ENCODE assay signal across 9 mouse cellular contexts in genomic region chr3:37302685-37303084, GRCm38 (mm10). TPM values are rescaled to one million over a fixed set of nuclear protein-coding genes. Genes with fewer than 3 reads are reported as not detected.
A peak's percentile ranks its signal among the peaks of the same experiment; 100 is the strongest.
DNase-seq lines count a peak whose midpoint lies in the region; ATAC-seq and TF ChIP-seq lines count a peak whose summit lies in the region.
"Had no signal": no experiment of that assay in that cellular context is flagged by ENCODE, and none has a peak within 500 bp of the region (broad histone marks: within the 10 kb centered on the region; RNA-seq: fewer than 3 reads in every experiment).

No protein-coding gene starts in this region.

- no peak overlapping the region for H3K4me2 ChIP-seq in heart, embryonic 12.5 days
- H3K4me2 ChIP-seq: liver, embryonic 15.5 days had no signal

- no peak overlapping the region for H3K9ac ChIP-seq in heart, embryonic 12.5 days
- H3K9ac ChIP-seq: liver, embryonic 15.5 days had no signal

- WGBS in heart, embryonic 12.5 days: 31% methylated on average over 12 of the region's 12 CpGs

- no peaks in the 10 kb centered on the region for H3K27me3 ChIP-seq in heart, embryonic 12.5 days (replicated peaks)
- H3K27me3 ChIP-seq in G1E (ENCODE audit: insufficient read depth, low read length): no peaks in the 10 kb centered on the region
- H3K27me3 ChIP-seq: liver, embryonic 15.5 days had no signal

- 0 out of 2 replicates have a peak, but pooled peaks cover 4% of the 10 kb centered on the region for H3K9me3 ChIP-seq in heart, embryonic 12.5 days (replicated peaks)
- H3K9me3 ChIP-seq in G1E (replicated peaks): peaks cover 5% of the 10 kb centered on the region
- H3K9me3 ChIP-seq: liver, embryonic 15.5 days had no signal

- H3K4me1 ChIP-seq in heart, embryonic 12.5 days (replicated peaks): 0 out of 2 replicates have a peak, but pooled peaks cover 3% of the 10 kb centered on the region
- H3K4me1 ChIP-seq in G1E (ENCODE audit: insufficient read depth, low read depth, low read length): peaks cover 33% of the 10 kb centered on the region

- ATAC-seq in heart, embryonic 12.5 days (ENCODE audit: insufficient number of reproducible peaks, low FRiP score): no peak
- ATAC-seq in G1E (ENCODE audit: extremely low read depth, insufficient number of reproducible peaks, low FRiP score, poor library complexity, severe bottlenecking): no peak; the same call in 1 of the 2 replicates

- H3K27ac ChIP-seq in heart, embryonic 12.5 days (ENCODE audit: poor library complexity, severe bottlenecking): no peak overlapping the region

- no peaks in the 10 kb centered on the region for H3K36me3 ChIP-seq in heart, embryonic 12.5 days
- H3K36me3 ChIP-seq in G1E (replicated peaks): no peaks in the 10 kb centered on the region
- H3K36me3 ChIP-seq: liver, embryonic 15.5 days had no signal

- H3K4me3 ChIP-seq in heart, embryonic 12.5 days: no peak overlapping the region
- H3K4me3 ChIP-seq in G1E (ENCODE audit: low read depth, low read length): no peak overlapping the region; the same call in 1 of the 2 replicates
- H3K4me3 ChIP-seq: liver, embryonic 15.5 days had no signal

- peak; percentile 86 for DNase-seq in heart, adult 11 months
- DNase-seq in 3134 (ENCODE audit: extremely low read depth, insufficient read length, low spot score): peak; percentile 45
- peak; percentile 54 for DNase-seq in G1E (ENCODE audit: low spot score)
- peak; percentile 14 to 24 for DNase-seq in cerebellum, postnatal 36 days
- DNase-seq in kidney, adult 9 months: peak; percentile 45
- DNase-seq in lung, postnatal 25 days (ENCODE audit: low spot score): peak; percentile 57
- peak; percentile 65 for DNase-seq in thymus, postnatal 14 days

- peak; percentile 72 for TF ChIP-seq CTCF in G1E (IDR thresholded peaks at IDR 0.05; ENCODE audit: low read depth, low read length)

RNA-seq across cellular contexts. Expression of gene Bbs12, which starts 9.7 kb away (rescaled TPM):
- polyA plus RNA-seq in heart, embryonic 12.5 days (2016; fragmentation: Nextera tagmentation; extraction: Ambion mirVana): 3.9 and 5.4 TPM in 2 replicates
- total RNA-seq in G1E (2014; fragmentation: Nextera tagmentation) (26.5 and 27.3 TPM in 2 replicates), G1E (2017) (25.3 and 31.6 TPM in 2 replicates)
- 0.51 and 0.52 TPM in 2 replicates for polyA plus RNA-seq in G1E (2012)

RNA-seq across cellular contexts. Expression of gene Cetn4, which starts 9.8 kb away (rescaled TPM):
- 0.95 and 2.1 TPM in 2 replicates for polyA plus RNA-seq in heart, embryonic 12.5 days (2016; fragmentation: Nextera tagmentation; extraction: Ambion mirVana)
- total RNA-seq in G1E (2014; fragmentation: Nextera tagmentation): 18.2 and 26.3 TPM in 2 replicates
- 14.8 and 15.7 TPM in 2 replicates for total RNA-seq in G1E (2017)
- polyA plus RNA-seq in G1E (2012): 6.3 TPM in 2 replicates

RNA-seq across cellular contexts. Expression of gene Fgf2, which starts 45.5 kb away (rescaled TPM):
- 2.3 and 3.1 TPM in 2 replicates for polyA plus RNA-seq in heart, embryonic 12.5 days (2016; fragmentation: Nextera tagmentation; extraction: Ambion mirVana)
- total RNA-seq in G1E (2014; fragmentation: Nextera tagmentation): 6.6 and 6.8 TPM in 2 replicates
- total RNA-seq in G1E (2017): 3.9 and 4.9 TPM in 2 replicates
- polyA plus RNA-seq in G1E (2012): 0.37 and 0.95 TPM in 2 replicates

Comparison
In these comparisons a context has a peak if more than half of its experiments do, and no peak if none do; other contexts are left out.
1. DNase-seq: peak in every context shown above with its lines; median percentile 86 in heart, adult 11 months; 65 in thymus, postnatal 14 days; 57 in lung, postnatal 25 days; 54 in G1E; 45 in 3134; 45 in kidney, adult 9 months; 19 in cerebellum, postnatal 36 days.